Mouse (Mus musculus) brown adipose tissue, adult 24 weeks (tissue): ENCODE measurements around the gene Cdh22. TPM values are rescaled to one million over a fixed set of nuclear protein-coding genes. Genes with fewer than 3 reads are reported as not detected.

Experiments used
- H3K27ac ChIP-seq: fragments of 200-500 bp; replicated peaks from 2 replicates; pipeline ENCODE4 v1.5.1; 2012; ENCODE audit warnings: low read depth, mild to moderate bottlenecking, low read length
- H3K4me1 ChIP-seq: fragments of 200-500 bp; 2 replicates; pipeline ENCODE4 v1.6.1; 2012; ENCODE audit warnings: low read length, mixed read lengths; ENCODE audit not compliant: control insufficient read depth, insufficient read depth, insufficient read length
- H3K4me3 ChIP-seq: fragments of 200-500 bp; 2 replicates; pipeline ENCODE4 v1.5.1; 2012; ENCODE audit warnings: low read depth, mild to moderate bottlenecking, low read length, moderate library complexity; ENCODE audit not compliant: insufficient read depth
- polyA plus RNA-seq: library from polyadenylated mRNA; stranded (reverse); fragments of >200 nt; gene quantifications from 2 replicates; pipeline ENCODE4 v1.2.4, GENCODE M21; 2012; ENCODE audit not compliant: missing spikeins, insufficient read depth, insufficient read length

The Cdh22 gene
- polyA plus RNA-seq, 1 experiment, result not detected

- Histone ChIP-seq H3K4me3 (no peak overlapping the region), H3K4me1 (no peaks in the 10 kb centered on the region), H3K27ac (no peak overlapping the region)
These were observed 23.7 kb upstream of the Cdh22 start for GRCm38 (mm10) chr2:165258321-165258720.

GRCm38 (mm10) chr2:165257151-165257834 lies 22.6 kb upstream of the Cdh22 start:
- Histone ChIP-seq H3K4me1 (no peaks in the 10 kb centered on the region), H3K4me3 (no peak overlapping the region), H3K27ac (no peak overlapping the region)

DNA sequence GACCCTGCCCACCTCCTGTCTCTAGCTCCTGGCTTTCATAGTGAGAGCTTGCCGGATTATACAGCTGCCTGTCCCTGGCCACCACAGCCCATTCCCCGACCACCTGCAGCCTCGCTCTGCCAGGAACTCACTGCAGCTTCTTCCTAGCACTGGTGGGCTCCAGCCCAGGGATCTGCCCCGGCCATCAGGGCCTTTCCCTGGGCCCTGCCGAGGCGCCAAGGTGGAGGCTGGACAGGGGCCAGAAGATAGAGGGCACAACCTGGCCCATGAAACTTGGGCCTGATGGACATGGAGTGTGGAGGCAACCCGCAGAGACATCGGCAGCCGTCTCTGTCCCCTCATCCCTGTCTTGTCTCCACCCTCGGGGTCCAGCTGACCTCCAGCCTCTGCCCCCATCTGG lies 21.6 kb upstream of the Cdh22 start:
- H3K4me3 ChIP-seq, result no peak overlapping the region
- no peaks in the 10 kb centered on the region for H3K4me1 ChIP-seq
- no peak overlapping the region for H3K27ac ChIP-seq

DNA sequence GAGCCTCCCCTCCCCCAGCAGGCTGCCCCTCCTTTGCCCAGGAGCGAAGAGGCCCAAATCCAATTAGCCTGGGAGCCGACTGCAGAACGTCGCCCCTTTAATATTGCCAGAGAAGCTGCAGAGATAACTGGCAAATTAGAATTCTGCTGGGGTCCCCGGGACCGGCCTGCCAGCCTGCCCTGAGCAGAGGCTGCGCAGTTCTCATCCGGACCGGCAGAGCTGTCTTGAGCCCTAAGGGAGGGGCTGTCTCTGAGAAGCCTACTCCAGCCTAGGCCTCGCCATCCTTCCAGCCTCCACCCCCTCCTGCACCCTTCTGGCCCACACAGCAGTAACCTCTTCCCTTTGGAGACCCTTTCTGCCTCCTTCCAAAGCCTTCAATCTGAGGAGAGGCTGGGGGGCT lies 19.2 kb upstream of the Cdh22 start:
- H3K4me3 ChIP-seq, result no peak overlapping the region
- no peak overlapping the region for H3K27ac ChIP-seq
- no peaks in the 10 kb centered on the region for H3K4me1 ChIP-seq

DNA sequence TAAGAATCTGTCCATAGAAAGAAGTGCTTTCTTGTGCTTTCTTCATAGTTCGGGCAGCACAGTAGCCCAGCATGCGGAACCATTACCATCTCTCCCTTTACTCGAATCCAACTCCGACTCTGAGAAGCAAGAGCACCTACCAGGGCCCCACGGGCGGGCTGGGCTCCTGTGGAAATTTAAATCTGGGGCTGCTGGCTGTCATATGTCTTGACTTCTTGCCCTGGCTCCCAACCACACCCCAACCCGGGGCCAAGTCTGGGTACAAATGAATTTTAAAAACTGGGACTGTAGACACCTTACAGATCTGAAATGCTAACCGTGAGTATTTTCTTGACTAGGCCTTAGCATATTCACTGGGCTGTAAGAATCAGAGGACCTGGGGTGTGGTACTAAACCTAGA lies 18.6 kb upstream of the Cdh22 start:
- no peaks in the 10 kb centered on the region for H3K4me1 ChIP-seq
- no peak overlapping the region for H3K27ac ChIP-seq
- no peak overlapping the region for H3K4me3 ChIP-seq

DNA sequence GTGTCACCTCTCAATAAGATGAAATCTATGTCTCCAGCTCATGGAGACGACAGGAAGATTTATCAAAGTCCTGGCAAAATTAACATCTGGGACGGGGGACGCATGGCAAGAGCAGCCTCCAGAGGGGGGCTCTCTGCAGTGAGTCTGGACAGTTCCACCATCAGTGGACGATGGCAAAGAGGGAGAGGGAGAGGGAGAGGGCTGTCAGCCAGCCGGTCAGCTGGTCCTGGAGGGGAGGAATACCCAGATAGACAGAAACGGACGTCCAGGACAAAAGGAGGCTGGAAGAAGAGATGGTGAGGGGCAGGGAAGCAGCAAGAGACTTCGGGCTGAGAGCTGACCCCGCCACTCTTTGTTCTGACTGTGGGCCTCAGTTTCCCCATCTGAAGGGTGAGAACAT lies 18.1 kb upstream of the Cdh22 start:
- Histone ChIP-seq H3K27ac (no peak overlapping the region), H3K4me1 (no peaks in the 10 kb centered on the region), H3K4me3 (no peak overlapping the region)

- no peak overlapping the region for H3K4me3 ChIP-seq
- H3K27ac ChIP-seq, result no peak overlapping the region
- no peaks in the 10 kb centered on the region for H3K4me1 ChIP-seq
These were observed 17.7 kb upstream of the Cdh22 start for GRCm38 (mm10) chr2:165252381-165252780.

DNA sequence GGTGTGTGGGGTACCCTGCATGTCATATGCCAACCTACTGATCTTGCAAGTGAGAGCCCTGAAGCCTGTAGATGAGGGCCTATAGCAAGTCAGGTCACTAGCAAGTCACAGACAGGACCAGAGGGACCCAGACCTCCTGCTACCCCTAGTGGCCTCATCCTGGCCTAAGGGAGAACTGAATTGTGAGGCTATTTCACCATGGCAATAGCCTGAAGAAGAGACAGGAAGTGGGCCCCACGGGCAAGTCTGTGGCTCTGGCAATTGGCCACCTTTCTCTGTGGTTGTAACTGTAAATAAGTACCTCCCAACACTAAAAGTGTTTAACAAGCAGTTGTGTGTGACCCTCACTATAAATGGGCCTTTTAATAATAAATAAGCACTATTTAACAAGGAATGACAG lies 16.2 kb upstream of the Cdh22 start:
- H3K4me3 ChIP-seq, result no peak overlapping the region
- no peak overlapping the region for H3K27ac ChIP-seq
- no peaks in the 10 kb centered on the region for H3K4me1 ChIP-seq

GRCm38 (mm10) chr2:165248967-165249366 lies 14.3 kb upstream of the Cdh22 start:
- no peaks in the 10 kb centered on the region for H3K4me1 ChIP-seq
- no peak overlapping the region for H3K27ac ChIP-seq
- H3K4me3 ChIP-seq, result no peak overlapping the region

DNA sequence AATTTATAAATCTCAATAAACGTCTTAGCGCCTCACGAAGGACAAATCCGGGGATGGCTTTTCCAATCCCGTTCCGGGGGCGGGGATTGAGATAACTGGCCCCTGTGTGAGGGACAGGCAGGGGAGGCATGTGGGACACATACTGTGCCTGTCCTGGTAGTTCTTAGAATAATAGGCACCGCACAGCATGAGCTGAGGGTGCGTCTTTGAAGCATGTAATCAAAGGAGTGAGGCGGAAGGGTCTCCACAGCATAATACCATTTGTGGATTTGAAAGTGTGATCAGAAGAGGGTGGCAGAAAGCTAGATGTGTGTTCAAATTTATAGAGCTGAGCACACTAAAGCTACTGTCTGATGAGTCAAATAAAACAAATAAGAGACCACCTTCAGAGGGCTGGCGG lies 11.7 kb upstream of the Cdh22 start:
- H3K4me3 ChIP-seq, result no peak overlapping the region
- no peaks in the 10 kb centered on the region for H3K4me1 ChIP-seq
- H3K27ac ChIP-seq, result no peak overlapping the region

GRCm38 (mm10) chr2:165243122-165243720 lies 8.6 kb upstream of the Cdh22 start:
- no peaks in the 10 kb centered on the region for H3K4me1 ChIP-seq
- H3K27ac ChIP-seq, result no peak overlapping the region

DNA sequence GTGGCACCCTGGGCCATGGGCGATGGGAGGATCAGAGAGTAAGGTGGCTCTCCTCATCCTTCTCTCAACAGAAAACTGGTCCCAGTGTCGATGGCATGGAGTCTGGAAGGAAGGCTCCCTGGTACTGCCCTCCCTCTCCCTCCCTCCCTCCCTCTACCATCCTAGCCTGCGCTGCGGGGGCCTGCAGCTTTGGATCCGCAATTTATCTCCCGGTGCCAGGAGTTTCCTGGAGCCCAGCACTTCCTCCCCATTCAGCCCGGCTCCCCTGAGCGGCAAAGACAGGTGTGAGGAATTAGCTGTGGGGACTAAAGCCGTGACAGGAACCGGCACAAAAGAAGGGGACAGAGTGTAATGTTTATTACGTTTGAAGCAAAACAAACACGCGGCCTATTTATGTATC lies 7.9 kb upstream of the Cdh22 start:
- no peak overlapping the region for H3K4me3 ChIP-seq
- no peaks in the 10 kb centered on the region for H3K4me1 ChIP-seq
- no peak overlapping the region for H3K27ac ChIP-seq

More at GRCm38 (mm10) chr2:165243122-165243720, 8.6 kb upstream of the Cdh22 start:
- H3K4me3 ChIP-seq, result no peak overlapping the region

GRCm38 (mm10) chr2:165241786-165242185 lies 7.1 kb upstream of the Cdh22 start:
- Histone ChIP-seq H3K27ac (no peak overlapping the region), H3K4me3 (no peak overlapping the region), H3K4me1 (no peaks in the 10 kb centered on the region)

DNA sequence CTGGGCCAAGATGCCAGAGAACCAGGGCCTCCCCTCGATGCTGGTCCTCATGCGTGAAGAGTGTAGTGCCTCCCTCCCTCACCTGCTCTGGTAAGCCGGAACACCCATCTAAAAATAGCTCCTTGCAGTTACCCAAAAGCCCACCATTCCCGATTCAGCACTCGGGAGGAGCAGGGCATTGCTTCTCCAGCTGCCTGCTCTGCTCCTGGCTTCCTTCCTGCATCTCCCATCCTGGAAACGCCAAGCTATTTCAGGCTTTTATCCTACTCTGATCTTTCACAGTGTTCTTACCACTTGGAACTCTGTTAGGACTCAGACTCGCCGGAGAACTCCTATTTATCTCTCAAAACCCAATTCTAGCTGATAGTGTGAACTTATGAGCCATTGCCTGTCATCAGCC lies 5.7 kb upstream of the Cdh22 start:
- no peak overlapping the region for H3K4me3 ChIP-seq
- no peak overlapping the region for H3K27ac ChIP-seq
- H3K4me1 ChIP-seq, result no peaks in the 10 kb centered on the region

GRCm38 (mm10) chr2:165239533-165240144 lies 5.0 kb upstream of the Cdh22 start:
- Histone ChIP-seq H3K27ac (no peak overlapping the region), H3K4me1 (no peaks in the 10 kb centered on the region), H3K4me3 (no peak overlapping the region)
